Comparison of ENCODE assay signal across 22 mouse cellular contexts in the genomic region with DNA sequence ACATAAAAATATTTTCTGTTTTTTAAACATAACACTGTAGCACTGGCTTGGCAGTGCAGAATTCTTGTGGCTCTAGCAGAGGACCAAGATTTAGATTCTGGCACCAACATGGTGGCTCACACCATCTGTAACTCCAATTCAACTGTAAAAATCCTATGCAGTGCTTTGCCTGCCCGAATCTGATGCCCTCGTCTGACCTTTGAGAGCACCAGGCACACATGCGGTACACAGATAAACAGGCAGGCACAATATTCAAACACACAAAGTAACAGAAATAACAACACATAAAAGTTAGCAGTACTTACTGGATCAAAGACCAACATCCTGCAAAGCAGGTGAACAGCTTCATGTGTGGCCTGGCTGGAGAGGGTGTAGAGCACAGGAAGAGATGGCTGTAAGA.
"Had no signal": no experiment of that assay in that cellular context is flagged by ENCODE, and none has a peak within 500 bp of the region (broad histone marks: within the 10 kb centered on the region; RNA-seq: fewer than 3 reads in every experiment).

No protein-coding gene starts in this region.

- H3K9ac ChIP-seq: forebrain, postnatal 0 days; heart, embryonic 12.5 days; hindbrain, embryonic 13.5 days; hindbrain, embryonic 15.5 days; intestine, embryonic 15.5 days; limb, embryonic 13.5 days; limb, embryonic 15.5 days had no signal

- DNase-seq: forebrain, postnatal 0 days; gastrocnemius, postnatal 14 days; gastrocnemius, postnatal 36 days; heart, adult 18-20 months; heart, postnatal 10 days; heart, postnatal 36 days; kidney, adult 18-20 months; kidney, adult 8-10 months; kidney, postnatal 10 days; kidney, postnatal 25 days; kidney, postnatal 4 days had no signal

- ATAC-seq: forebrain, postnatal 0 days; inflammation-experienced regulatory T-cells, adult 6 months; intestine, embryonic 15.5 days; intestine, postnatal 0 days had no signal

- H3K4me3 ChIP-seq: heart, embryonic 10.5 days; heart, embryonic 12.5 days; hindbrain, embryonic 13.5 days; hindbrain, embryonic 15.5 days; intestine, embryonic 15.5 days; layer of hippocampus, adult 2 months; left cerebral cortex, adult 2 months; limb, embryonic 13.5 days; limb, embryonic 15.5 days had no signal

- H3K4me2 ChIP-seq: heart, embryonic 12.5 days; hindbrain, embryonic 13.5 days; hindbrain, embryonic 15.5 days; intestine, embryonic 15.5 days; limb, embryonic 13.5 days; limb, embryonic 15.5 days had no signal

- H3K27me3 ChIP-seq: heart, embryonic 12.5 days; hindbrain, embryonic 13.5 days; hindbrain, embryonic 15.5 days; intestine, embryonic 15.5 days; limb, embryonic 13.5 days; limb, embryonic 15.5 days had no signal

- H3K4me1 ChIP-seq: heart, embryonic 10.5 days; hindbrain, embryonic 13.5 days; hindbrain, embryonic 15.5 days; intestine, embryonic 15.5 days; limb, embryonic 13.5 days; limb, embryonic 15.5 days had no signal

- H3K27ac ChIP-seq: heart, embryonic 10.5 days; hindbrain, embryonic 13.5 days; hindbrain, embryonic 15.5 days; intestine, embryonic 15.5 days; layer of hippocampus, adult 2 months; left cerebral cortex, adult 2 months; limb, embryonic 13.5 days; limb, embryonic 15.5 days had no signal

- H3K9me3 ChIP-seq: heart, embryonic 10.5 days; heart, embryonic 12.5 days; hindbrain, embryonic 13.5 days; hindbrain, embryonic 15.5 days; intestine, embryonic 15.5 days; limb, embryonic 13.5 days; limb, embryonic 15.5 days had no signal
